Mouse (Mus musculus): Measurements from ENCODE around the gene Nceh1.
"Not testable (repeated sequence)": the region's sequence is repeated elsewhere in the genome, so short reads cannot be mapped to it uniquely, and the experiment has no call there.

Gene Nceh1

DNA sequence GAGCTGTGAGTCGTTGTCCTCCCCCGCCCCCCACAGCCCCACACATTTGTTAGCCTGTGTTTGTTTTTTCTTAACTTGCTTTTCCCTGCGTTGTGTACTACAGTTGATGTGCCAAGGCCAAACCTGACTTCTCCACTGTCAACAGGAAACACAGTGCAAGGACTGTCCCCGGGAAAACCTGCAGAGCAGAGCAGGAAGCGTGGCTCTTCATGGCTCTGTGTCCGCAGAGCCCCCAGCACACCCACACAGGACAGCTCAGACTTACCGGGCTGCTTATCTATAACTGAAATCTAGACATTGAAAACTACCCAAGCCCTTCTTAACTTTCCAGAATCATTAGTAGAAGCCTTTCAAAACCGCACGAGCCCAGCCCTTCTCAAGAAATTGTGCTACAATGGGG, 102.3 kb downstream of the Nceh1 start:
- DNase-seq: no peak

DNA sequence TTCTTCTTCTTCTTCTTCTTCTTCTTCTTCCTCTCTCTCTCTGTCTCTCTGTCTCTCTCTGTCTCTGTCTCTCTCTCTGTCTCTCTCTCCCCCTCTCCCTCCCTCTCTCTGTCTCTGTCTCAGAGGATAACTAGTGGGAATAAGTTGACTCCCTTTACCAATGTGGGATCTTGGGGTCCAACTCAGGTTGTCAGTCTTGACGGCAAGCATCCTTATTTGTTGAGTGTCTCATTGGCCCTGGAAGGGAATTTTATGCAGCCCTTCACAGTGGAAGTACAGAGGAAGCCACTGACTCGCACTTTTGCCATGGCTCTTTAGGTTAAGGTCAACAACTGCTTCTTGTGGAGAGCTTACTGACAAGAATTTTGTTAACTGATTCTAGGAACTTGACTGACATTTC, 105.5 kb downstream of the Nceh1 start:
- no peak for DNase-seq

- no peak for DNase-seq
Measured at GRCm38 (mm10) chr3:27288909-27289308, 106.1 kb downstream of the Nceh1 start.

- DNase-seq: no peak
Measured at GRCm38 (mm10) chr3:27290285-27290684, 107.5 kb downstream of the Nceh1 start.

DNA sequence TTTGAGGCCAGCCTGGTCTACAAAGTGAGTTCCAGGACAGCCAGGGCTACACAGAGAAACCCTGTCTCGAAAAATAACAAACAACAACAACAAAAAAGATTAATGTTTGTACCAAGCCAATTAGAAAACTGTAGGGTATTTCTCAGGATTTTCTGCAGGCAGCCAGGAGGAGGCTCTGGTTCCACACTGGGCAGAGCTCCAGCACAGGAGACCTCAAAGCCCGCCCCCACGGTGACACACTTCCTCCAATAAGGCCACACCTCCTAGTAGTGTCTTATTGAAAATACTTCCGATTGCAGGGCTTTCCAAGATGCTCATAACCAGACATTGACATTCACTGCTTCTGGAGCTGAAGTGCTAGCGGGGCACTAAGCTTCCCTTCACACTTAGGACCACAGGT, 108.2 kb downstream of the Nceh1 start:
- not testable (repeated sequence) for DNase-seq

DNA sequence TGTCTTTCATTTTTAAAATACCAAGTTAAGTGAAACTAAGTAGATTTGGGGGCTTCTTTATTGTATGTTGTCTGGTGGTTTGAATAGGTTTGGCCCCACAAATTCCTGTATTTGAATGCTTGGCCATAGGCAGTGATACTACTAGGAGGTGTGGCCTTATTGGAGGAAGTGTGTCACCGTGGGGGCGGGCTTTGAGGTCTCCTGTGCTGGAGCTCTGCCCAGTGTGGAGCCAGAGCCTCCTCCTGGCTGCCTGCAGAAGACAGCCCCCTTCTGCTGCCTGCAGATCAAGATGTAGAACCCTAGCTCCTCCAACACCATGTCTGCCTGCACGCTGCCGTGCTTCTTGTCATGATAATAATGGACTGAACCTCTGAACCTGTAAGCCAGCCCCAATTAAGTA, 108.6 kb downstream of the Nceh1 start:
- DNase-seq: not testable (repeated sequence)

GRCm38 (mm10) chr3:27293645-27294385, 111.0 kb downstream of the Nceh1 start:
- no peak for DNase-seq

DNA sequence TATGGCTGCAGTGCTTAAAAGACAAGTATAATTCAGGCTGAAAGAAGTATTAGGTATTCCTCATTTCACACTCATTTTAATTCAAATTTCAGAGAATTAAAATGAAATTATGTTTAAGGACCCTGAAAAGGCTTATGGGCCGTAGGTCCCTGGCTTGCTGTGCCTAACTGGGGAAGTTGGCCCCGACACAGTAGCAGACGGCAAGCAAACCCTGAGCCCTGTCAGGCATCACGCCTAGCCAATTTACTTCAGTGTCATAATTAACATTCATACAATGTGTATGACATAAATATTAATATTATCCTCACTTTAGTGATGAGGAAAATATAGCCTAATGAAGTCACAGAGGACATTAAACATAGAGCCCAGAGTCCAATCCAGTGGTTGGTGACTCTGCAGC, 117.7 kb downstream of the Nceh1 start:
- DNase-seq: no peak

GRCm38 (mm10) chr3:27302339-27303022, 119.7 kb downstream of the Nceh1 start:
- no peak for DNase-seq

- DNase-seq: no peak
Measured at GRCm38 (mm10) chr3:27306815-27307214, 124.0 kb downstream of the Nceh1 start.

DNA sequence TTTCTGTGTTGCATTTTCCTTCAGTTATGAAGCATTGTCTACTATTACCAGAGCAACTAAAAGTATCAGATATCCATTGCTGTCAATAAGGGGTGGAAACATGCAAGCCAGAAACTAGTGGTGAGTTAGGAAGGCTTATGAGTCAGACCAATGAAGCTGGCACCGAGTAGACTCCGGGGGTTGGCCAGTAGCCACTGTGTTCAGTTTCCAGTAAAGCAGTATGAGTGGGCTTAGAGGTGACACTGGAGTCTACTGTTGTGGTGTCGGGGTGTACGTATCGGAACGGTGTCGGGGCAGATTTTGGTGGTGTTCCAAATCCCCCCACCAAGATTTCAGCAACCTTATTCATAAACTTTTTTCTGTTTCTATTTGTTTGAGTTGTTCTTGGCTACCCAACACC, 128.2 kb downstream of the Nceh1 start:
- no peak for DNase-seq

DNA sequence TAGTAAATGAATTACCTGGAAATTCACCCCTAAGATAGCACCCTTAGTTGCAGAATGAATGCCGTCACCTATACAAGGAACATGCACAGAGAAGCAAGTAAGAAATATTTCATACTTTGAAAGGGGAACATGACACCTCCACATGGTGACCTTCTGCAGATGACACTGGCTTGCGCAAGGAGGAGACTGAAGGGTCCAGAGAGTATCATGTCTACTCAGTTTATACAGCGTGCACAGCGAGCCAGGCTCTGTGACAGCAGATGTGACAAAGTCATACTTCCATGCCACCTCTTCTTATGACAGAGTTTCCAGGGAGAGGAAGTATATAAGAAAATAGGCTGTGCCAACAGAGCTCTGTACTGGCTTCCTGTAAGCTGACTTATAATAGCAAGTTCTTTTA, 128.7 kb downstream of the Nceh1 start:
- DNase-seq: no peak

DNA sequence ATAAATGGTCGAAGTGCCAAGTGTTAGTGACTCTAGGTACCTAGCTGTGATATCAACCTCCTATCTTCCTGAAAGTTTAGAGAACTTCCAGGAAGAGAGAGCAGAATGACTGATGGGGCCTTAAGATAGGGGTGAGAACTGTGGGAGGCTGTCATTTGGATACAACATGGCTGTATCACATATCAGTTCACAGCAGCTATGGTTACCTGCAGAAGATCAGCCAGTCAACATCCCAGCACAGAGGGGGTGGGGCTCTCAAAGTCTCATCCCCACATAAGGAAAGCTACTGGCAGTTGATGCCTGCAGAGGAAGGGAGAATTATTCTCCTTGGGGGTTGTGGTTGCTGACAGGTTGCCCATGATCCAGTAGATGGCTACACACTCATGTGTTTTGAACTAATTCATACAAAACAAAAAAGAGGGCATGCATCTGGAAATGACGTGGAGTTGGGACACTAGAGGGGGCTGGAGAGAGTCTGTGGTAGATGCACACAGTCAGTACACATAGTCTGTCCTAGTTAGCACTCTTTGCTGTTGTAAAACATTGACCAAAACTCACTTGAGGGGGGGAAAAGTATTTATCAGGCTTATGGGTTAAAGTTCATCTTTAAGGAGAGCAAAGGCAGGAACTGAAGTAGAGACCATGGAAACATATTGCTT, 131.9 kb downstream of the Nceh1 start:
- DNase-seq: no peak

GRCm38 (mm10) chr3:27316559-27317287, 134.0 kb downstream of the Nceh1 start, which contains the start of gene Tnfsf10:
Gene Tnfsf10 (plus strand): TSS chr3:27317028.
- peak; percentile 24 to 55 for DNase-seq

GRCm38 (mm10) chr3:27317288-27318024, 134.7 kb downstream of the Nceh1 start:
- no peak for DNase-seq

GRCm38 (mm10) chr3:27319650-27320049, 136.9 kb downstream of the Nceh1 start:
- DNase-seq: no peak

GRCm38 (mm10) chr3:27320613-27321495, 138.1 kb downstream of the Nceh1 start:
- DNase-seq: no peak

DNA sequence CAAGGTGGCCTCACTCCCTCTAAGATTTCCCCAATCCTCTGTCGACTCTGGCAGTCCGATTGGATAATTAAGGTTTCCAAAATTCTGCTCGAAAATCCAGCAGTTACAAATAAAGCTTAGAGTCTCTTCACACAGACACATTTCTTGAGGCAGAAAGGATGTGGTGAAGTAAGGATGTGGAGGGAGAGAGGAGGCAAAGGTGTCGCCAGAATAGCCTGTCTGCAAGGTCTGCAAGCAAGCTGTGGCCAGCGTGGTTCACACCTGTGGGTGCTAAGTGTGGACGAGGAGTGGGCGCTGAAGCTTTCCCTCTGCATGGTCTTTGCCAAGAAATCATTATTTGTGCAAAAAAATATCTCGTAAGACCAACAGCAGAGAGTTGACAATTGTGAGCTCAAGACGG, 139.8 kb downstream of the Nceh1 start:
- DNase-seq: no peak

DNA sequence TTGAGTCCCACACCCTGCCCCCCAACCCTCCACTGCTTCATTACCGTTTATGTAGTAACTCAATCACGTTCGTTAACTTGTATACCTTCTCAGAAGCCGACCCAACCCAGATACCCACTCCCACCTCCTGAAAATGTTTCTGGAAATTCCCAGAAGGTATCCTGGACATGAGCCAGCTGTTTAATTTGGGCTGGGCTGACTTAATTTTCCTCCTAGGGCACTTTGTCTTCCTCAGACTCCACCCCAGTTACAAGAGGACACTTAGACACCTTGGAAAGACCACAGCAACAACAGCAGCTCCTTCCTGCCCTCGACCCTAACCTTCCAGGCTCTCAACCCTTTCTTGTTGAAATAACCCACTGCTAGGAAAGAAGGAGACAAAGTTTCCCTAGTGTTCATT, 140.8 kb downstream of the Nceh1 start:
- DNase-seq: no peak

- no peak for DNase-seq
Measured at GRCm38 (mm10) chr3:27326633-27327191, 143.9 kb downstream of the Nceh1 start.

DNA sequence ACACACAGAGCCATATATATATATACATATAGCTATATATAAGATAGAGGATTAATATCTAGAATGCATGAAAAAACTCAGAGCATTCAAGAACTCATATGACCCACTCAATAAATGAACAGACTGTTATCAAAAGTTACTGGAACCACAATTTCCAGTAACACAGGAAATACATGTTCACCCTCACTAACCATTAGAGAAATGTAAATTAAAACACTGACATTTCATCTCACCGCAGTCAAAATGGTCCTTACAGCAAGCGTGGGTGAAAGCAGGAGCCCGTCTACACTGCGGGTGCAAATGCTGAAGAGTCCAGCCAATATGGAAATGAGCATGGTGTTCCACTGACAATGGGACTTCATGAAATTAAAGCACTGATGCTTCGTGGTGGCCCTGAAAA, 147.9 kb downstream of the Nceh1 start:
- no peak for DNase-seq
